Mouse (Mus musculus) olfactory bulb, adult 2 months (tissue): ENCODE measurements around the gene Skida1.

Source experiments
- CTCF ChIP-seq: fragments of 200-500 bp; IDR thresholded peaks from 2 replicates; pipeline ENCODE4 v1.5.1; 2012; ENCODE audit warnings: low read depth, mild to moderate bottlenecking, low read length, moderate library complexity; ENCODE audit not compliant: insufficient read depth
- POLR2A ChIP-seq: fragments of 200-500 bp; IDR thresholded peaks from 2 replicates; pipeline ENCODE4 v1.6.1; 2012; ENCODE audit warnings: mild to moderate bottlenecking, low read depth, low read length, moderate library complexity; ENCODE audit not compliant: insufficient read depth

- TF ChIP-seq POLR2A: no peak
- no peak for TF ChIP-seq CTCF
Measured at GRCm38 (mm10) chr2:18012866-18013265, 36.0 kb downstream of the Skida1 start.
